ENCODE assay signal across 19 mouse cellular contexts in genomic region chr5:31567951-31568657, GRCm38 (mm10). TPM values are rescaled to one million over a fixed set of nuclear protein-coding genes. Genes with fewer than 3 reads are reported as not detected.
DNase-seq lines count a peak whose midpoint lies in the region; ATAC-seq lines count a peak whose summit lies in the region.
"Had no signal": no experiment of that assay in that cellular context is flagged by ENCODE, and none has a peak within 500 bp of the region (broad histone marks: within the 10 kb centered on the region; RNA-seq: fewer than 3 reads in every experiment).

No protein-coding gene starts in this region.

- H3K4me2 ChIP-seq in heart, embryonic 11.5 days, result no peak overlapping the region
- no peak overlapping the region for H3K4me2 ChIP-seq in heart, embryonic 15.5 days
- H3K4me2 ChIP-seq: embryonic facial prominence, embryonic 15.5 days; hindbrain, embryonic 14.5 days; intestine, embryonic 15.5 days; liver, embryonic 11.5 days had no signal

- no peaks in the 10 kb centered on the region for H3K9me3 ChIP-seq in heart, embryonic 11.5 days (replicated peaks; ENCODE audit: control insufficient read depth, low read length)
- H3K9me3 ChIP-seq in heart, embryonic 15.5 days (replicated peaks), result no peaks in the 10 kb centered on the region
- H3K9me3 ChIP-seq: embryonic facial prominence, embryonic 15.5 days; intestine, embryonic 15.5 days; limb, embryonic 10.5 days had no signal

- peaks cover 41% of the 10 kb centered on the region for H3K4me1 ChIP-seq in heart, embryonic 11.5 days (ENCODE audit: control insufficient read depth, insufficient read depth, low read length)
- H3K4me1 ChIP-seq in heart, embryonic 15.5 days (replicated peaks), result peaks cover 62% of the 10 kb centered on the region

- H3K9ac ChIP-seq in heart, embryonic 11.5 days (ENCODE audit: low read depth, low read length), result no peak overlapping the region
- no peak overlapping the region for H3K9ac ChIP-seq in heart, embryonic 15.5 days
- H3K9ac ChIP-seq: embryonic facial prominence, embryonic 15.5 days; hindbrain, embryonic 14.5 days; intestine, embryonic 15.5 days had no signal

- H3K36me3 ChIP-seq in heart, embryonic 11.5 days (ENCODE audit: control insufficient read depth, insufficient read depth, low read length), result no peaks in the 10 kb centered on the region
- H3K36me3 ChIP-seq in heart, embryonic 15.5 days, result no peaks in the 10 kb centered on the region
- H3K36me3 ChIP-seq: embryonic facial prominence, embryonic 15.5 days; intestine, embryonic 15.5 days had no signal

- no peak for ATAC-seq in heart, embryonic 11.5 days (replicated peaks; ENCODE audit: insufficient number of reproducible peaks, low FRiP score, low TSS enrichment)
- peak; percentile 50; the same call in 1 of the 2 replicates for ATAC-seq in heart, embryonic 15.5 days (replicated peaks; ENCODE audit: insufficient number of reproducible peaks, insufficient read depth, low FRiP score, low read depth)
- ATAC-seq: intestine, embryonic 15.5 days had no signal

- peak overlapping the region; percentile 87 for H3K27ac ChIP-seq in heart, embryonic 11.5 days (ENCODE audit: low read depth, low read length)
- peak overlapping the region; percentile 85 for H3K27ac ChIP-seq in heart, embryonic 15.5 days
- H3K27ac ChIP-seq: embryonic facial prominence, embryonic 15.5 days; hindbrain, embryonic 14.5 days; intestine, embryonic 15.5 days; limb, embryonic 10.5 days had no signal

- no peak for DNase-seq in heart, postnatal 4 days
- peak; percentile 43 for DNase-seq in 3134 (ENCODE audit: extremely low read depth, insufficient read length, low spot score)
- peak; percentile 61 for DNase-seq in 3T3-L1 (ENCODE audit: low read depth, low spot score)
- DNase-seq in urinary bladder, adult 18-20 months (ENCODE audit: low spot score in 2 of 2), result no peak
- no peak for DNase-seq in right cerebral cortex, postnatal 4 days
- DNase-seq: cerebellum, adult 11 months; cerebellum, postnatal 14 days; embryo, embryonic 11 days; lung, adult 2 months; spleen, adult 18-20 months; thymus, adult 18-20 months had no signal

- H3K4me3 ChIP-seq in heart, embryonic 11.5 days (ENCODE audit: low read depth, low read length), result no peak overlapping the region
- H3K4me3 ChIP-seq in heart, embryonic 15.5 days, result no peak overlapping the region
- H3K4me3 ChIP-seq: embryonic facial prominence, embryonic 15.5 days; intestine, embryonic 15.5 days; limb, embryonic 10.5 days had no signal

- 39% methylated on average over 5 of the region's 5 CpGs for WGBS in heart, embryonic 11.5 days (ENCODE audit: insufficient replicate concordance)
- WGBS in heart, embryonic 15.5 days, result 27% methylated on average over 5 of the region's 5 CpGs

- no peaks in the 10 kb centered on the region for H3K27me3 ChIP-seq in heart, embryonic 11.5 days (ENCODE audit: control insufficient read depth, insufficient read depth, low read length)
- no peaks in the 10 kb centered on the region for H3K27me3 ChIP-seq in heart, embryonic 15.5 days
- H3K27me3 ChIP-seq: CH12.LX; embryonic facial prominence, embryonic 15.5 days; intestine, embryonic 15.5 days had no signal

RNA-seq across cellular contexts. Expression of gene Mrpl33, which starts 28.6 kb away (rescaled TPM):
- 323 and 328 TPM in 2 replicates for polyA plus RNA-seq in heart, embryonic 11.5 days (2014; fragmentation: Nextera tagmentation; extraction: Ambion mirVana)
- total RNA-seq in heart, postnatal 4 days (2021), result 100 to 1,000 TPM; 276 to 287 TPM
- 344 and 459 TPM in 2 replicates for polyA plus RNA-seq in heart, embryonic 15.5 days (2015; fragmentation: Nextera tagmentation; extraction: Ambion mirVana)

RNA-seq across cellular contexts. Expression of gene Supt7l, which starts 40.5 kb away (rescaled TPM):
- 17.0 and 17.1 TPM in 2 replicates for polyA plus RNA-seq in heart, embryonic 11.5 days (2014; fragmentation: Nextera tagmentation; extraction: Ambion mirVana)
- total RNA-seq in heart, postnatal 4 days (2021), result 10 to 100 TPM; 16.1 to 16.4 TPM
- 15.6 and 19.2 TPM in 2 replicates for polyA plus RNA-seq in heart, embryonic 15.5 days (2015; fragmentation: Nextera tagmentation; extraction: Ambion mirVana)

RNA-seq across cellular contexts. Expression of gene Slc4a1ap, which starts 41.3 kb away (rescaled TPM):
- polyA plus RNA-seq in heart, embryonic 11.5 days (2014; fragmentation: Nextera tagmentation; extraction: Ambion mirVana), result 22.5 and 25.2 TPM in 2 replicates
- total RNA-seq in heart, postnatal 4 days (2021), result 10 to 100 TPM; 21.2 to 21.4 TPM
- polyA plus RNA-seq in heart, embryonic 15.5 days (2015; fragmentation: Nextera tagmentation; extraction: Ambion mirVana), result 20.0 and 23.0 TPM in 2 replicates

Comparison
In these comparisons a context has a peak if more than half of its experiments do, and no peak if none do; other contexts are left out.
1. DNase-seq: peak in 3134 (single experiment) and 3T3-L1 (single experiment); none in heart, postnatal 4 days (single experiment), urinary bladder, adult 18-20 months (0 of 2) and right cerebral cortex, postnatal 4 days (single experiment).